Mouse (Mus musculus) heart, embryonic 10.5 days (tissue): ENCODE data around the gene Clic5. TPM values are rescaled to one million over a fixed set of nuclear protein-coding genes. Genes with fewer than 3 reads are reported as not detected.
A peak's percentile ranks its signal among the peaks of the same experiment; 100 is the strongest.

Experiments used
- DNase-seq: peaks from one replicate; pipeline ENCODE4 v3.0.0-alpha.2; 2017; ENCODE audit warnings: low spot score
- H3K27ac ChIP-seq: fragments of 300-500 bp; sonication (generic); 2 replicates; pipeline ENCODE4 v1.5.1; 2016; ENCODE audit warnings: mild to moderate bottlenecking
- H3K27me3 ChIP-seq: fragments of 300-500 bp; sonication (generic); 2 replicates; pipeline ENCODE4 v1.6.1; 2016; ENCODE audit warnings: mild to moderate bottlenecking; ENCODE audit not compliant: poor library complexity, insufficient read depth, severe bottlenecking
- H3K36me3 ChIP-seq: fragments of 300-500 bp; sonication (generic); 2 replicates; pipeline ENCODE4 v1.6.1; 2016; ENCODE audit warnings: mild to moderate bottlenecking, moderate library complexity
- H3K4me1 ChIP-seq: fragments of 300-500 bp; sonication (generic); 2 replicates; pipeline ENCODE4 v1.6.1; 2016; ENCODE audit warnings: mild to moderate bottlenecking
- H3K4me3 ChIP-seq: fragments of 300-500 bp; sonication (generic); 2 replicates; pipeline ENCODE4 v1.5.1; 2016; ENCODE audit warnings: mild to moderate bottlenecking, moderate library complexity
- H3K9me3 ChIP-seq: fragments of 300-500 bp; sonication (generic); 2 replicates; pipeline ENCODE4 v1.6.1; 2016; ENCODE audit warnings: mild to moderate bottlenecking, moderate library complexity
- WGBS: fragments of 180-500 bp; shearing (Covaris S2); methylation state at CpG from one replicate; pipeline ENCODE4 v1.1.7; 2016; 5-methylcytosine and 5-hydroxymethylcytosine counted together
- polyA plus RNA-seq: library from polyadenylated mRNA; unstranded; fragments of >200 nt; fragmentation: Nextera tagmentation; extraction: Ambion mirVana; gene quantifications from 2 replicates; pipeline ENCODE4 v1.2.1, GENCODE M21; 2016

Gene Clic5
- polyA plus RNA-seq, 1 experiment from 2014 or later: 3.3 TPM

- H3K27me3 ChIP-seq: no peaks in the 10 kb centered on the region
- H3K9me3 ChIP-seq: no peaks in the 10 kb centered on the region
- H3K4me3 ChIP-seq: no peak overlapping the region
- WGBS: 80% methylated on average over 3 of the region's 3 CpGs
- H3K4me1 ChIP-seq: no peaks in the 10 kb centered on the region
- no peak overlapping the region for H3K27ac ChIP-seq
- no peak for DNase-seq
- H3K36me3 ChIP-seq: no peaks in the 10 kb centered on the region
Observed at GRCm38 (mm10) chr17:44205562-44205961, 17.2 kb downstream of the Clic5 start.

GRCm38 (mm10) chr17:44208900-44209299 is 20.5 kb downstream of the Clic5 start:
- no peaks in the 10 kb centered on the region for H3K9me3 ChIP-seq
- no peak for DNase-seq
- H3K36me3 ChIP-seq: no peaks in the 10 kb centered on the region
- no peaks in the 10 kb centered on the region for H3K4me1 ChIP-seq
- 81% methylated on average over 4 of the region's 4 CpGs for WGBS
- no peak overlapping the region for H3K27ac ChIP-seq
- H3K27me3 ChIP-seq: no peaks in the 10 kb centered on the region
- no peak overlapping the region for H3K4me3 ChIP-seq

DNA sequence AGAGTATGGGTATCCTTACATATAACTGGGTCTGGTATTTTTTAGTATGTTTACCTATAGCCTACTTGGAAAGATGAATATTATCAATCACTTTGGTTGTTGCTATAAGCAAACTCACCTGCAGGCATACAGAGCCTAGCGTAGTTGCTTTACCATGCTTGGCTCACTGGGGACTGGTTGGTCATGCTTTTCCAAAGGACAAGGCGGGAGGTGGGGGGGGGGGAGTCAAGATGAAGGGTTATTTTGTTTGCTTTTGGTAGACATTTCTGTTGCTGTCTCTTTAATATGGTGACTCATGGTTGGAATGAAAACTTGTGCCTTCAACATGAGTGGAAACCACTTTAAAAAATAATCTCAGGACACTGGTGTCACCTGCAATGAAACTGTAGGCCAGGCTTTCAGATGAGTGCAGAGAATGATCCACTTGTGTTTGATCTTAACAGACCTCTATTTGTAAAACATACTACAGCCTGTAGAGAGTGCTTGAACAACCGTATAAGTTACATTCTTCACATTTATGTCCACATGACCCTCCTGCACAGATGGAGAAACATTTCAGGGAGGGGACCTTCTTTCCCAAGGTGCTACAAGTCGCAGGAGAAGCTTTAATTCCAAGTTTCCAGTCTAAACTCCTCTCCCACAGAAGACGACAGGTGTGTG is 24.7 kb downstream of the Clic5 start:
- no peaks in the 10 kb centered on the region for H3K36me3 ChIP-seq
- DNase-seq: no peak
- no peak overlapping the region for H3K27ac ChIP-seq
- H3K27me3 ChIP-seq: no peaks in the 10 kb centered on the region
- H3K4me1 ChIP-seq: peaks cover 5% of the 10 kb centered on the region
- H3K4me3 ChIP-seq: no peak overlapping the region
- no peaks in the 10 kb centered on the region for H3K9me3 ChIP-seq
- WGBS: 85% methylated on average over 5 of the region's 5 CpGs

DNA sequence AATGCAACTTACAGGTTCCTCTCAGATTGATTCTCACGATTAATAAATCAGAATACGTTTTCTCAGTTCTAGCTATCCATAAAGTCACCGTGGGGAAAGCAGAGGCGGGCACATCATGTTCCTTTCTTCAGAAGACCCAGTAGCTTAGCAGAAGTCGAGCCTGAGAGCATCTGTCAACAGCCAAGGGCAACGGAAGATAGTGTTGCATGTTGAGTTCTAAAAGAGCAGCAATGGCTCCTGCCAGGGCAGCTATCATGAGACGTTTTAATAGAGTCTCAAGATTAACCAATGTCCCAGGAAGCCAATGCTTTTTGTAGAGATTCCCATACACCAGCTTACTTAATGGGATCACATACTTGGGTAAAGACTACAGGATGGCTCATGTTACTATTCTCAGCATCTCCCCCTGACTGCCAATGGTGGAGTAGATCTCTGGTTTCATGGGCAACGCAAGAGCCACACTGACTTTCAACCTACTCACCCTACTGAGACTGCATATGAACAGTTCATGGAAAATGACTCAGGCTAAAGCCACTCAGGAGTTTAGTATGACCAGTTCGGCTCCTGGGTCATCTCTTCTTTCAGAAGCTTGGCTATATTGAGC is 26.9 kb downstream of the Clic5 start:
- H3K4me3 ChIP-seq: no peak overlapping the region
- H3K36me3 ChIP-seq: no peaks in the 10 kb centered on the region
- H3K27ac ChIP-seq: no peak overlapping the region
- DNase-seq: no peak
- H3K9me3 ChIP-seq: no peaks in the 10 kb centered on the region
- no peaks in the 10 kb centered on the region for H3K27me3 ChIP-seq
- 72% methylated on average over 9 of the region's 9 CpGs for WGBS
- peaks cover 5% of the 10 kb centered on the region for H3K4me1 ChIP-seq

DNA sequence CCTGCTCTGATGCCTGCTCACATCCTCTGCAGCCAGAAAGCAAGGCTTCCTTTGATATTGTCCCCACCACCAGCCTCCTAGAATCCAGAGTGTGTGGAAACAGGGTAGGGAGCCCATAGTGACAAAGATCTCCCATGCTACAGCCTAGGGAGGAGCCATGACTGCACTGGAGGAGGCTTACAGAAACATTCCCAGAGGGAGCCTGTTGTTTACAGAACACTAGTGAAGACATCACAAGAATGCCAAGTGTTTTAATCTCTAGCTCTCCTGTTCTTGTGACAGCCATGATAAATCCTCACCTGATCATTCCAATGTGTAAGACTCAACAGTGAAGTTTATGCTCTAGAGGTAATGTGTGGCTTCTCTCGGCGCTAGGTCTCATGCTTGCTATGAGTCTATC is 28.8 kb downstream of the Clic5 start:
- WGBS: 62% methylated on average over 2 of the region's 2 CpGs
- Histone ChIP-seq H3K36me3 (no peaks in the 10 kb centered on the region), H3K4me1 (peaks cover 5% of the 10 kb centered on the region), H3K27ac (0 out of 2 replicates have a peak overlapping the region, but pooled peaks have one; percentile 16), H3K4me3 (no peak overlapping the region), H3K27me3 (no peaks in the 10 kb centered on the region), H3K9me3 (no peaks in the 10 kb centered on the region)
- DNase-seq: no peak

- no peak for DNase-seq
- H3K4me1 ChIP-seq: peaks cover 5% of the 10 kb centered on the region
- WGBS: 69% methylated on average over 2 of the region's 2 CpGs
- no peak overlapping the region for H3K27ac ChIP-seq
- H3K9me3 ChIP-seq: no peaks in the 10 kb centered on the region
- no peak overlapping the region for H3K4me3 ChIP-seq
- H3K27me3 ChIP-seq: no peaks in the 10 kb centered on the region
- H3K36me3 ChIP-seq: no peaks in the 10 kb centered on the region
Observed at GRCm38 (mm10) chr17:44219943-44220342, 31.6 kb downstream of the Clic5 start.

DNA sequence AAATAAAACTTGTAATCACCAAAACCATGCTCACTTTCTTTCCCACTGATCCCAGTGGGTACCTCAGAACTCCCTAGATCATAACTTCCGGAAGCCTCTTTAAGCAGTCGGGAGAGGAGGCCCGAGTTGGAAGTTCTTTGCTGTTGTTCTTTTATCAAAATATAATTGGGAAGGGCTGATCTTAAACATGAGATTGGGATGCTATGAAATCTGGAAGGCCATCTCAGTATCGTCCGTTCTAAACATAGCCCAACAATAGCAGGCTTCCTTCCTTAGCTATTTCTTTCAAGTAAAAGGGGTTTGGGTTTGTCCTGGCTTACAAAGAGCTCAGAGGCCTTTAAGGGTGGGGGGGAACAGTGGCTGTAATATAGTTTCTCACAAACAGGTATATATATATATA is 40.0 kb downstream of the Clic5 start:
- no peaks in the 10 kb centered on the region for H3K9me3 ChIP-seq
- no peaks in the 10 kb centered on the region for H3K36me3 ChIP-seq
- WGBS: 83% methylated on average over 5 of the region's 5 CpGs
- H3K4me3 ChIP-seq: no peak overlapping the region
- no peaks in the 10 kb centered on the region for H3K27me3 ChIP-seq
- H3K27ac ChIP-seq: no peak overlapping the region
- no peaks in the 10 kb centered on the region for H3K4me1 ChIP-seq
- DNase-seq: no peak

GRCm38 (mm10) chr17:44230083-44230482 is 41.7 kb downstream of the Clic5 start:
- no peak for DNase-seq
- H3K9me3 ChIP-seq: no peaks in the 10 kb centered on the region
- H3K36me3 ChIP-seq: no peaks in the 10 kb centered on the region
- WGBS: 58% methylated on average over 10 of the region's 10 CpGs
- no peaks in the 10 kb centered on the region for H3K27me3 ChIP-seq
- H3K27ac ChIP-seq: no peak overlapping the region
- no peak overlapping the region for H3K4me3 ChIP-seq
- H3K4me1 ChIP-seq: no peaks in the 10 kb centered on the region

- 9% methylated on average over 10 of the region's 10 CpGs for WGBS
- no peaks in the 10 kb centered on the region for H3K9me3 ChIP-seq
- no peaks in the 10 kb centered on the region; the same call in 1 of the 2 replicates for H3K36me3 ChIP-seq
- peaks cover 8% of the 10 kb centered on the region; the same call in 1 of the 2 replicates for H3K27me3 ChIP-seq
- H3K4me3 ChIP-seq: peak overlapping the region; percentile 52
- peaks cover 21% of the 10 kb centered on the region for H3K4me1 ChIP-seq
- DNase-seq: no peak
- peak overlapping the region; percentile 81 for H3K27ac ChIP-seq
Observed at GRCm38 (mm10) chr17:44239030-44239721, 50.8 kb downstream of the Clic5 start.

DNA sequence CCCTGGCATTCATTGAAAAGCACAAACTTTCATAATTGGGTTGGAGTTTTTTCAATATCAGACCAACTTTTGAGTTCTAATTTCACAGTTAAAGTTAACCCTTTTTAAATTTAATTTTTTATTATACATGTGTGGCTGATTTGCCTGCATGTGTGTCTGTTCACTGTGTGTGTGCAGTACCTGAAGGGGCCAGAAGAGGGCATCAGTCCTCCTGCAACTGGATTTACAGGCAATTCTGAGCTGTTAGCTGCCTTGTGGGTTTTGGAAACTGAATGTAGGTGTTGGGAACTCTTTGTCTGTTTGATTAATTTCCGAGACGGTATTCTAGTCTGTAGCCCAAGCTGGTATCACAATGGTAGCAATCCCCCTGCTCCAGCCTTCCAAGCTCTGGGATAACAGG is 52.4 kb downstream of the Clic5 start:
- H3K27ac ChIP-seq: no peak overlapping the region
- H3K4me3 ChIP-seq: no peak overlapping the region
- peaks cover 8% of the 10 kb centered on the region; the same call in 1 of the 2 replicates for H3K27me3 ChIP-seq
- peaks cover 21% of the 10 kb centered on the region for H3K4me1 ChIP-seq
- 98% methylated on average over 2 of the region's 2 CpGs for WGBS
- H3K36me3 ChIP-seq: no peaks in the 10 kb centered on the region; the same call in 1 of the 2 replicates
- H3K9me3 ChIP-seq: no peaks in the 10 kb centered on the region
- DNase-seq: no peak

DNA sequence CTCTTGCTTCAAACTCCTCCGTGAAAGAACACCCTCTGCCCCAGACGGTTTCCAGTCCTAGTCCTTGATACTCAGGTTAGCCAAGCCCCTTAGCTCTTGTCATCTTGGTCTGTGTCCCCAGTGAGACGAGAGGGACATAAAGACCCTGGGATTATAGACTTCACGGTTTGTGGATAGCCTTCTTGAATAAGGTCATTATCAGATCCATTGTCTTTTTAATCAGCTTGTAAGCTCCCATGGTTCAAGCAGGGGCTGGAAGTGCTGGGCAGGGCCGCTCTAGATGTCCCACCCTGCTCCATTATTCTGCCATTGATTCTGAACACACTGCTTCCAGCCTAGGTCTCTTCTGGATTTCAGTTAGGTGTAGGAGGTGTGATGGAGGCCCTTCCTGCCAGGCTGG is 55.7 kb downstream of the Clic5 start:
- peaks cover 11% of the 10 kb centered on the region; the same call in 1 of the 2 replicates for H3K27me3 ChIP-seq
- H3K36me3 ChIP-seq: no peaks in the 10 kb centered on the region; the same call in 1 of the 2 replicates
- WGBS: 44% methylated on average over 5 of the region's 5 CpGs
- H3K4me1 ChIP-seq: peaks cover 9% of the 10 kb centered on the region
- H3K4me3 ChIP-seq: no peak overlapping the region
- no peaks in the 10 kb centered on the region for H3K9me3 ChIP-seq
- no peak overlapping the region for H3K27ac ChIP-seq
- no peak for DNase-seq

DNA sequence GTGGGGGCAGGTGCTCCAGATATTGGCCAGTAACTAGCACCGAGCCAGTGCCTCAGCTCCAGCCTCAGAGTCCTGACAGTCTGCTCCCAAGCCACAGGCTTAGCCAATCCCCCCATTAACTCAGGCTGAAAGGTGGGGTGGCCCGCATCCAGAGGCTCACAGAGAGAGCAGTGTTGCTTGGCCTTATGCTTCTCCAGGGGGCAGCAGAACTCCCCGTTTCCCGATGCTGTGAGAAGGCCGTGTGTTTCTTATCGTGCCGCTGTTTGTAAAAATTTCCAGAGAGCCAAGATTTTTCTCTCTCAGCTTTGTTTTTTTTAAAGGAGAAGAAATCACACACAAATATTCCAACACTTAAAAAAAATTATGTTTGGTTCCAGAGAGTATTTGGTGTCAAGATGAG is 56.2 kb downstream of the Clic5 start:
- DNase-seq: no peak

GRCm38 (mm10) chr17:44246153-44246700 is 57.8 kb downstream of the Clic5 start:
- peaks cover 12% of the 10 kb centered on the region; the same call in 1 of the 2 replicates for H3K36me3 ChIP-seq
- H3K9me3 ChIP-seq: peaks cover 8% of the 10 kb centered on the region; the same call in 1 of the 2 replicates
- no peak for DNase-seq
- WGBS: 80% methylated on average over 9 of the region's 9 CpGs
- no peak overlapping the region for H3K4me3 ChIP-seq
- no peaks in the 10 kb centered on the region for H3K4me1 ChIP-seq
- H3K27ac ChIP-seq: no peak overlapping the region
- H3K27me3 ChIP-seq: peaks cover 11% of the 10 kb centered on the region; the same call in 1 of the 2 replicates

More for the DNA sequence above, 56.2 kb downstream of the Clic5 start:
- Histone ChIP-seq H3K27ac (no peak overlapping the region), H3K4me3 (no peak overlapping the region), H3K36me3 (no peaks in the 10 kb centered on the region; the same call in 1 of the 2 replicates), H3K4me1 (peaks cover 3% of the 10 kb centered on the region), H3K27me3 (peaks cover 11% of the 10 kb centered on the region; the same call in 1 of the 2 replicates), H3K9me3 (no peaks in the 10 kb centered on the region)
- 19% methylated on average over 7 of the region's 7 CpGs for WGBS
